Mouse (Mus musculus) left cerebral cortex, postnatal 10 days (tissue): Measurements from ENCODE around the gene Cog8. TPM values are rescaled to one million over a fixed set of nuclear protein-coding genes. Genes with fewer than 3 reads are reported as not detected.

Source experiments
- DNase-seq, 2 experiments: peaks; one replicate each; pipeline ENCODE4 v3.0.0; 2021 to 2022; ENCODE audit warnings: low spot score in 2 of 2, mixed read lengths in 1 of 2; ENCODE audit errors: extremely low spot score in 1 of 2
- intact Hi-C: fragments of 180-260 bp; cut with DNase I; formaldehyde crosslinking; loops from one replicate; pipeline ENCODE4 v1.15.1; 2025
- total RNA-seq, 2 experiments: library from RNA; stranded (reverse); gene quantifications; 2 replicates each; pipeline ENCODE4 v1.2.3; 2021

Gene Cog8
- total RNA-seq: 10 to 100 TPM; 26.2 to 28.0 TPM

- intact Hi-C loops: no loop called here
- DNase-seq: peak; percentile 97
Measured at GRCm38 (mm10) chr8:107056076-107056972, at the start of gene Cog8, which contains the start of gene Nip7. TSS of gene Cog8 (minus strand) at chr8:107056689. TSS of gene Nip7 (plus strand) at chr8:107056877.

GRCm38 (mm10) chr8:107104547-107104946 lies 48.1 kb upstream of the Cog8 start:
- intact Hi-C loops: loop anchor here (5.0 to 10.0 kb wide), 3 partner anchors 223 to 480 kb away; partner anchors contain the start of genes Nob1 and Psmd7
- DNase-seq: peak in 1 of 2 experiments; percentile 80

- intact Hi-C loops: loop anchor here (5.0 to 10.0 kb wide), 3 partner anchors 227 to 484 kb away; partner anchors contain the start of genes Nob1 and Psmd7
- DNase-seq: no peak
Measured at GRCm38 (mm10) chr8:107100635-107101034, 44.1 kb upstream of the Cog8 start.

GRCm38 (mm10) chr8:107096366-107097036 lies 40.0 kb upstream of the Cog8 start, which contains the start of gene Terf2:
TSS of gene Terf2 (minus strand) at chr8:107096547.
- intact Hi-C loops: no loop called here
- DNase-seq: peak; percentile 93 to 98

GRCm38 (mm10) chr8:107095717-107096365 lies 39.4 kb upstream of the Cog8 start:
- intact Hi-C loops: no loop called here
- DNase-seq: peak in 1 of 2 experiments; percentile 21

GRCm38 (mm10) chr8:107090531-107090930 lies 34.0 kb upstream of the Cog8 start:
- DNase-seq: no peak
- intact Hi-C loops: no loop called here

- intact Hi-C loops: no loop called here
- no peak for DNase-seq
Measured at GRCm38 (mm10) chr8:107088526-107089063, 32.1 kb upstream of the Cog8 start.

- intact Hi-C loops: no loop called here
- no peak for DNase-seq
Measured at GRCm38 (mm10) chr8:107086018-107086417, 29.5 kb upstream of the Cog8 start.

- intact Hi-C loops: no loop called here
- no peak for DNase-seq
Measured at GRCm38 (mm10) chr8:107085358-107085757, 28.9 kb upstream of the Cog8 start.

GRCm38 (mm10) chr8:107076239-107076888 lies 19.9 kb upstream of the Cog8 start:
- no peak for DNase-seq
- intact Hi-C loops: no loop called here

GRCm38 (mm10) chr8:107074128-107074527 lies 17.6 kb upstream of the Cog8 start:
- intact Hi-C loops: no loop called here
- no peak for DNase-seq

- intact Hi-C loops: no loop called here
- no peak for DNase-seq
Measured at GRCm38 (mm10) chr8:107073706-107074105, 17.2 kb upstream of the Cog8 start.

GRCm38 (mm10) chr8:107065511-107066496 lies 9.3 kb upstream of the Cog8 start, which contains the start of gene Tmed6:
TSS of gene Tmed6 (minus strand) at chr8:107065644.
- intact Hi-C loops: no loop called here
- DNase-seq: peak in 1 of 2 experiments; percentile 50

GRCm38 (mm10) chr8:107062613-107063012 lies 6.1 kb upstream of the Cog8 start:
- intact Hi-C loops: no loop called here
- no peak for DNase-seq

GRCm38 (mm10) chr8:107056973-107057369 lies 482 bp upstream of the Cog8 start:
- intact Hi-C loops: no loop called here
- peak in 1 of 2 experiments; percentile 57 for DNase-seq

GRCm38 (mm10) chr8:107052046-107052445 lies 4.4 kb downstream of the Cog8 start:
- intact Hi-C loops: no loop called here
- no peak for DNase-seq

- no peak for DNase-seq
- intact Hi-C loops: no loop called here
Measured at GRCm38 (mm10) chr8:107049480-107049879, 7.0 kb downstream of the Cog8 start.
